Mouse (Mus musculus) spleen, embryonic (tissue): ENCODE data around the gene Cstf3.

ENCODE experiments used
- CTCF ChIA-PET: fragments of 350-600 bp; sonication (Branson Sonifier 250); formaldehyde crosslinking; loops from one replicate; lab custom pipeline; 2022; lab: Charles Lee

The Cstf3 gene

GRCm38 (mm10) chr2:104603431-104603830, 13.1 kb downstream of the Cstf3 start:
- CTCF ChIA-PET, result no interaction called here

DNA sequence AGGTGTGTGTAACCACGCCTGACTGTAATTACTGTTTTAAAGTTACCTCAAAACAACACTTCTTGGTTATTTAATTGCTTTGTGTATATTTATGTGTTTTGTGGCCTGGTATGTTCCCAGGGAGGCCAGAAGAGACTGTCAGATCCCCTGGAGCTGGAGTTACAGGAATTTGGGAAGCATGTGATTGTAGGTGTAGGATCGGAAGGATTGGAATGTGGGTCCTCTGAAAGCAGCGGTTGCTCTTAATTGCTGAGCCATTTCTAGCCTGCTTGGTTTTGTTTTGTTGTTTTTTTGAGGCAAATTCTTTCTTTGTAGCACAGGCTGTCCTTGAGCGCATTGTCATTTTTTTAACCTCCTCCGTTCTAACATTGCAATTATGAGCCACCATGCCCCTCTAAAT, 14.4 kb downstream of the Cstf3 start:
- CTCF ChIA-PET, result no interaction called here

- CTCF ChIA-PET, result no interaction called here
Observed at GRCm38 (mm10) chr2:104605560-104605959, 15.2 kb downstream of the Cstf3 start.

DNA sequence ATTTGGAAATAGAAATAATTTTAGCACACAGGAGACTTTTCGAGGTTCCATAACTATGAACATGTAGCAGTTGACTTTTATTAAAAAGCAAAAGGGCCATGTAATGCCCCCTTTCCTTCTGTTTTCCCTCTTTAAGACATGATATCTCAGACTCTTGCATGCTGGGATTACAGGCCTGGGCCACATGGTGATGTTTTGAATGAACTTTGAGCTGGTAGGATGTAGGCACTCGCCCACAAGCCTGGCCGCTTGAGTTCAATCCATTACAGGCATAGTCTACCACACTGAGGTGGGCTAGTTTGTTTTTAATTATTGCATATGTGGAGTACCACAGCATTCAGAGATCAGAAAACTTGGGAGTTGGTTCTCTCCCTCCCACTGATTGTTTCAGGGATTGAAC, 24.5 kb downstream of the Cstf3 start:
- CTCF ChIA-PET, result no interaction called here

- CTCF ChIA-PET, result interaction anchor here (0.5 kb wide), 1 partner anchor 172 kb away, joined by 3 read pairs; no protein-coding TSS in a partner anchor
Observed at GRCm38 (mm10) chr2:104615985-104616711, 25.8 kb downstream of the Cstf3 start.

- CTCF ChIA-PET, result no interaction called here
Observed at GRCm38 (mm10) chr2:104658659-104659058, 68.3 kb downstream of the Cstf3 start.

GRCm38 (mm10) chr2:104663372-104664100, 73.2 kb downstream of the Cstf3 start:
- CTCF ChIA-PET, result no interaction called here

- CTCF ChIA-PET, result interaction anchor here (0.6 to 0.7 kb wide), 2 partner anchors 13 to 281 kb away, joined by 3 to 5 read pairs; no protein-coding TSS in a partner anchor
Observed at GRCm38 (mm10) chr2:104669122-104669804, 78.9 kb downstream of the Cstf3 start.

- CTCF ChIA-PET, result no interaction called here
Observed at GRCm38 (mm10) chr2:104671724-104672123, 81.4 kb downstream of the Cstf3 start.

- CTCF ChIA-PET, result no interaction called here
Observed at GRCm38 (mm10) chr2:104677326-104677725, 87.0 kb downstream of the Cstf3 start.

DNA sequence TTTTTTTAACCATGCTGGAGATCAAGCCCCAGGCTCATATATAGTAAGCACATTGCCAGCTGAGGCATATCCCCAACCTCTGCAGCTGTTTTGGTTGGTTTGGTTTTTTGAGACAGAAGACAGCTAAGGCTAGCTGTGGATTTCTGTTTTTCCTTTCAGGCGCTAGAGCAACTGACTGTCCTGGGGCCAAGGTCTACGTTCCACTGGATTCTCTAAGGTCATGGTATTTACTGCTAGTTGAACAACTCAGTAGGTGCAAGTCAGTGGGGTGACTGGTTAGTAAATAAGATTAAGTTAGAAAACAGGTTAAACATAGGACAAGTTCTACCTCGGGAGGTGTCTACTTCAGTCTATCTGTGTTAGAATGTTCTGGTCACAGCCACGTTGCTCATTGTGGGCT, 94.4 kb downstream of the Cstf3 start:
- CTCF ChIA-PET, result no interaction called here

DNA sequence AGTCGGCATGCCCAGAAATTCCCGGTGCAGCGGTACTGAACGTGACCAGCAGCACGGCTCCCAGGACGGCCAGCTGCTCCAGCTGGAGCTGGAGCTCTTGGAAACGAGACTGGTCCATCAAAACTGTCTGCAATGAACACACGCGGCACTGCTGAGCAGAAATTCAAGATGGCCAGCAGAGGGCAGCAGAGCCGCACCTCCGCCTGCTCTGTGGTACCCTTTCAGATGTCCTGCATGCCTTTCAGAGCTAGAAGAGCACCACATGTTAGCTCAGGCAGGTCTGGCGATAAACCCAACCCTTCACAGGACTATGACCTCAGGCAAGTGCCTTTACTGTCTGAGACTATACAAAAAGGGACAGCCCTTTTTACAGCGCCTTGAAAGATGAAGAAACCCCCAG, 95.1 kb downstream of the Cstf3 start:
- CTCF ChIA-PET, result no interaction called here

DNA sequence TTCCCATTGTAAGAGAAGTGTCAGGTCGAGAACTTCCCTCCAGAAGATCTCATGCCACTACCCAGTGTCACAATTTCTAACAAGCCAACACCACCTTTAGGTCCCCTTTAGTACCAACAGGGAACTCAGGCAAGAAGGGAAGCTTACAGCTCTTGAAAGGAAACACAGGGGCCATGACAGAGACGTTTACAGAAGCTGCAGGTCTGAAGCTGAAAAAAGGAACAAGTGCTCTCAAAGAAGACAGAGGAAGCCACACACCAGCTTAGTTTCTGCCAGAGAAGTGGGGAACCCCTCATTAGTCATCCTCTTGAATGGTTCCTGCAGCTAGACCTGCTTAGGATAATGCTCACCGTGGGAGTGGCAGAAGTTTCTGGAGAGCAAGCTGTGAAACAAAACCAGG, 96.9 kb downstream of the Cstf3 start:
- CTCF ChIA-PET, result interaction anchor here (0.6 kb wide), 1 partner anchor 1273 kb away, joined by 3 read pairs; no protein-coding TSS in a partner anchor

DNA sequence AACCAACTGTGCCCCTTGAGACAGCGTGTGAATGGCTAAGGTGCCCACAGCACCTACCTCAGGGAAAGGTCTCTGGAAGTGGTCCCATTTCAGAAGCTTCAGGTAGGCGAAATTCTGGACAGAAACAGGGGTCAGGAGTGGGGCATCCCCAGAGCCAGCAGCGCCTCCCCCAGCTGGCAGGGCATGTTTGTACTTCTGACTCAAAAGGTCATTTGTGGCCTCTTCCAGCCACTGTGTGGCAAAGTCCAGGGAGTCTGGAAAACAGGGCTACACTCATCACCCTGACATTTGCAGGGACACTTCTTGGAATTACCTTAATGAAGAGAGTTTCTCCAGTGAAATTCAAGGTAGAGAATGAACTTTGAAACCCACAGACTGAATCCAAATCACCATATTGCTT, 98.0 kb downstream of the Cstf3 start:
- CTCF ChIA-PET, result no interaction called here

DNA sequence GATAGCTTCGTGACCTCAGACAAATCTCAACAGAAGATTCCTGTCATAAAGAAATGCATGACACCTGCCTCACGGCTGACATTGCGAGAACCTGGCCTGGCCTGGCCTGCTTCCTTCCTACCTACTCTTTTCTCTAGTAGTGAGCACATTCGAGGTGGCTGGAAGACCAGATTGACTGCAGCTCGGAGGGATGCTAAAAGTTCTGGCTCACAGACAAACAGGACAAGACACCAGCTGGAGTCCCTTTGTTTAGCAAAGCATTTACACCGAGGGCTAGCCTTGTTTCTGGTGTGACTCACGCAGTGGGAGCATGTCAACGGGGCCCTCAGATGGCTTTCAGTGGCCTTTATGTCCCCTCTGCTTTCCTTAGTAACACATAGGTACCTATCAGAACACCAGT, 98.4 kb downstream of the Cstf3 start:
- CTCF ChIA-PET, result no interaction called here

- CTCF ChIA-PET, result no interaction called here
Observed at GRCm38 (mm10) chr2:104690720-104691119, 100.4 kb downstream of the Cstf3 start.

DNA sequence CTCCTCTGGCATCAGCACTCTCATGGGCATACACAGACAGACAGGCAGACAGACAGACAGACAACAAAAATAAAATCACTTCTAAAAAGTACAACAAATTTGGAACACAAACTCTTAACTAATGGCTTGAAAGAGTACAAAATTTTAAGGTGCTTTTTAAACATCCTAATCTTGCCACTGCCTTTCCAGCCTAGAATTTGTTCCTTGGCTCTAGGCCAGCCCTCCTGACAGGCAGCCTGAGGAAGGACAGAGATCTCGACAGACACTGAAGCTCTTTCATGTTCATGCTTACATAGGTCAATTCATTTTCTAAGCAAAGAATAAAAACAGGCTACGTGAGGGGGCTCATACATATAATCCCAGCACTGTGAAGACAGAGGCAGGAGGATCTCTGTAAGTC, 102.2 kb downstream of the Cstf3 start:
- CTCF ChIA-PET, result no interaction called here

DNA sequence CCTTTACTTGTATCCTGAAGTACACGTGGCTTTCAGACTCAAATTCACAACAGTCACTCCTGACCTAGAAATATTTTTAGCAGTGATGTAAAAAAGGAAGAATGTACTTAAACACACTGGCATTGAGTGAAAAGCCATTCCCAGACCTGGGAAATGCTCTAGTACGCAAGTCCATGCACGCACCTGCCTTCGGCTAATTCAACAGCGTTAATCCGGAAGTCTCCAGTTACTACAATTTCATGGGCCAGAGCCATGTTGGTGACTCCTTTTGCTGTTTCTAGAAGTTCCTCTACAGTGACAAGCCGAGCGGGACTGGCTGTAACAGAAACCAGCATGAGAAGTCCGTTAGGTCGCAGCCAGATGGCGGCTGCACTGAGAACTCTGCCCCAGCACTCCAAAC, 109.3 kb downstream of the Cstf3 start:
- CTCF ChIA-PET, result no interaction called here

GRCm38 (mm10) chr2:104703158-104703557, 112.8 kb downstream of the Cstf3 start:
- CTCF ChIA-PET, result no interaction called here

- CTCF ChIA-PET, result interaction anchor here (0.6 kb wide), 1 partner anchor 48 kb away, joined by 3 read pairs; no protein-coding TSS in a partner anchor
Observed at GRCm38 (mm10) chr2:104704355-104704754, 114.0 kb downstream of the Cstf3 start.

GRCm38 (mm10) chr2:104709786-104710337, 119.5 kb downstream of the Cstf3 start:
- CTCF ChIA-PET, result no interaction called here
